Mouse (Mus musculus): ENCODE data around the gene Afmid.
"Not testable (repeated sequence)": the region's sequence is repeated elsewhere in the genome, so short reads cannot be mapped to it uniquely, and the experiment has no call there.

Afmid gene

DNA sequence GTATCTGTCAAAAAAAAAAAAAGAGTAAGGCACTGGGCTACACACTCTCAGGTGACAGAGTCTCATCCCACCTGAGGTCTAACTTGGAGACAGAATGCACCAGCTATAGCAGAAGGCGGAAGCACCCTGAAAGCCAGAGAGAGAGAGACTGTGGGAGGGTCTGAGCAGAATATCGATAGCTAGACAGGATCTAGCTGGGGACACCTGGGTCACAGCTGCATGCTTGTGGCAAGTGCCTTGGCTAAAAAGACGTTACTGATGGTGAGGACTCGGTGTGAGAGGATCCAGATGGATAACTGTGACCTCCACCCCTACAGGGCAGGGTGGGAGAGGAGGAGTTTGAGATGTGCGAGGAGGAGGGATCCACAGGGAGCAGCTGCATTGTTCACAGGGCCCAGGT lies 28.8 kb upstream of the Afmid start:
- no peak for DNase-seq

DNA sequence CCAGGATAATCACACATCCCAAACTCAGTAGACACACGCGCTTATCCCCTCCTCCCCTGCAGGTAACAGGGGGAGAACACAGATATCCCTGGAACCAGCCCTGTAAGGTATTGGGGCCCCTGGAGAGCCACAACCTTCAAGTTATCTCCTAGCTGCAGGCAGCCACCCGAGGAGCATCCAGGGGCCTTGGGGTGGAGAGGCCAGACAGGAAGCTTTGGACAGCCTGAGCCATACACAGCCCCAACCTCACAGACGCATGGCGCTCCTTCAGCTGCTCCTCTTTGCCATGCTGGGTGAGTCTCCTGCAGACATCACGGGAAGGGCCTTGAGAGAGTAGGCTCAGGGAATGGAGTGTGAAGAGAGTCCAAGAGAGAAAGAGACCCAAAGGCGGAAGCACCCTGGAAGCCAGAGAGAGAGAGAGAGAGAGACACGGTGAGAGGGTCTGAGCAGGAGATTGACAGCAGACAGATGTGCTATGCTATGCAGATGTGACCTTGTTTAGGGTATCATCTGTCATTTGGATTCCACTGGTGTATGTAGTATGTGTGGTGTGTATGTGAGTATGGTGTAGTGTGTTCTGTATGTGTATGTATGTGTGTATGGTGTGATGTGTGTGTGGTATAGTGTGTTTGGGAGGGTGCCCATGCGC lies 28.1 kb upstream of the Afmid start, which contains the start of gene 6030468B19Rik:
Gene 6030468B19Rik, plus strand, starts transcription at position 150 of the 649 bp plus-strand sequence.
- no peak for DNase-seq

DNA sequence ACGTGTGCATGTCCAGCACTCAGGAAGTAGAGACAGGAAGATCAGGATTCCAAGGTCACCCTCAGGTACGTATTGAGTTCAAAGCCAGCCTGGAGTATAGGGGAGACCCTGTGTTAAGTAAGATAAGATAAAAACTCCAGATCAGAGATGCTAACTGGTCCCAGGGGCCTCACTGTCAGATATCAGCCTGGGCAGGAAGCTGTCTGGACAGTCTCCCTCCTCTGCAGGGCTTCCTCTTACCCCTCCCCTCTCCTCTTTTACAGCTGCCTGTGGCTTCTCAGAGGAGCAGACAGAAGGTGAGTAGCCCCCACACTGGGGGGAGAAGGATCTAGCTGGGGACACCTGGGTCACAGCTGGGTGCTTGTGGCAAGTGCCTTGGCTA lies 27.6 kb upstream of the Afmid start:
- DNase-seq, result no peak

DNA sequence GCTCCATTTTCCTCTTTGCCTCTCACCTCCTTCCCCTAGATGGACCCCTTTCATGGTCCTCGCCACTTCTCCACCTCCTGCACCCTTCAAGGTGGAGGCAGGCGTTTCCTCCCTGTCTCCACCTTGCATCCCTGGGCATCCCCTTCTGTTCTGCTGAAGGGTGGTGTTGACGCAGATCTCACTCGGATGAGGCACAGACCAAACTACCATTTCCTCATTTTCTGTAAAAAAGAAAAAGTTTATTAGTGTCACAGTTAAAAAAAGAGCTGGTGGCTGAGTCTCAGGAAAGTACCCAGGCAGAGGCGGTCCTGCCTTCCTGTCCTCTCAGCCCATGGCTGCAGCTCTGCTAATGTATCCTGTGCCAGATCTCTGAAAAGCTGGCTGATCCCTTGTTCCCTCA lies 26.6 kb upstream of the Afmid start:
- no peak for DNase-seq

DNA sequence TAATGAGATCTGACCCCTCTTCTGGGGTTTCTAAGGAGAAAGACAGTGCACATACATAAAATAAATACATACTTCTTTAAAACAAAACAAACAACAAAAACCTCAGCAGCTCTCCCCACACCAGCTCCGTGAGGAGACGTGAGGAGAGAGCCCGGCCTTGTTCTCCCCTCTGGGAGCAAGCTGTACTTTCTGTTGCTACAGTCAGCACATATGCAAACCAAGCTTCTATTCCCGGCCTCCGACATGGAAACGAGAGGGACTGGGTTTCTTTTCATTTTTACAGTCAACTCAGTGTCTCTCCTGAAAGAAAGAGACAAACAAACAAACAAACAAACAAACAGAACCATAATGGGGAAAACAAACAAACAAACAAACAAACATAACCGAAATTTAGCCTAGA lies 25.7 kb upstream of the Afmid start:
- no peak for DNase-seq

DNA sequence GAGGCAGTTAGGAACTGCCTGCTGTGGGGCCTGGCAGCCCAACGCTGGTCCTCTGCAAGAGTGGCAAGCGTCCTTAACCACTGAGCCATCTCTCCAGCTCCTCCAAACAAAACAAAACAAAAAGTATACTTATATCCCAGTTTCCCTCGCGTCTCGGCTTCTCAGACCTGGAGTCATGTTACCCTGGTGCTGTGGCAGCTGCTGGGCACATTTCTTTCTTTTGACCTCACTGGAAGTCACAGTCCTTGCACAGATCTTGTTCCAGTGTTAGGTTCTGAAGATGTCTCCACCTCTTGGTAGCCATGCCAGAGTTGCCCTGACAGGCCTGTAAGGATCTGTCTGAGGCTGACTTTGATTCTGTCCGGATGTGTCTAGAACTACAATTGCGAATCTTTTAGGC lies 24.1 kb upstream of the Afmid start:
- no peak for DNase-seq

DNA sequence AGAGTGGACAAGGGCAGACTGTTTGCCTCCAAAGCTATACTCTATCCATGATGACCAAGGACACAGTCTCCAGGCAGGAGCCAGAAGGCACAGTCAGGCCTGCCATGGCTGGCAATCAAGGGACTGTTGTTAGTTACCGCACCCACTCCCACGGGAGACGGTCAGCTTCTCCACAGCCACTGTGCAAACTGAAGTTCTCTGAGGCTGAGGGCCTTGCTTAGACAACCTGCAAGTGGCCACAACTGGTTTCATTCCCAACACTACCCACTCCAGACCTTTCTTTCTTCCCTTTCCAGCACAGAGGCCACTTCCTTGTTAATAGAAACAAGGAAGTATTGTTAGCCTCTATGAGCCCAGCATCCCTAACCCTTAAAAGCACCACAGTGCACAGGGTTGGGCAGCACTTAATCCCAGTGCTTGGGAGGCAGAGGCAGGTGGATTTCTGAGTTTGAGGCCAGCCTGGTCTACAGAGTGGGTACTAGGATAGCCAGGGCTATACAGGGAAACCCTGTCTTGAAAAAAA lies 22.5 kb upstream of the Afmid start:
- no peak for DNase-seq

DNA sequence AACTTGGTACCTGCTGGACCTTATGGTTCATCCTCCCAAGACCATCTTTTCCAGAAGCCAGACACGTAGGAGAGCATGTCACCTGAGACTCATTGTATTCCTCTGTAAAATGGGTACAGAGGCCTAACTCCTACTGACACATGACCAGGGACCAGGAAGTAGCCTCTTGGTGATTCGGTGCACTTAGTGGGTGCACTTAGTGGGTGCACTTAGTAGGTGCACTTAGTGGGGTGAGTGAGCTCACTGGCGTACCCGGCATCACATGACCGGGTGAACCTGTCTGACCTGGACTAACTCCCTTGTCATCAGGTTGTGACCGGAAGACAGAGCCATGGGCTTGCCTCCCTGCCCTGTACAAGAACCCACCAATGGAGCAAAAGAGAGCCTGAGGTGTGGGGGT lies 18.9 kb upstream of the Afmid start:
- DNase-seq, result no peak

DNA sequence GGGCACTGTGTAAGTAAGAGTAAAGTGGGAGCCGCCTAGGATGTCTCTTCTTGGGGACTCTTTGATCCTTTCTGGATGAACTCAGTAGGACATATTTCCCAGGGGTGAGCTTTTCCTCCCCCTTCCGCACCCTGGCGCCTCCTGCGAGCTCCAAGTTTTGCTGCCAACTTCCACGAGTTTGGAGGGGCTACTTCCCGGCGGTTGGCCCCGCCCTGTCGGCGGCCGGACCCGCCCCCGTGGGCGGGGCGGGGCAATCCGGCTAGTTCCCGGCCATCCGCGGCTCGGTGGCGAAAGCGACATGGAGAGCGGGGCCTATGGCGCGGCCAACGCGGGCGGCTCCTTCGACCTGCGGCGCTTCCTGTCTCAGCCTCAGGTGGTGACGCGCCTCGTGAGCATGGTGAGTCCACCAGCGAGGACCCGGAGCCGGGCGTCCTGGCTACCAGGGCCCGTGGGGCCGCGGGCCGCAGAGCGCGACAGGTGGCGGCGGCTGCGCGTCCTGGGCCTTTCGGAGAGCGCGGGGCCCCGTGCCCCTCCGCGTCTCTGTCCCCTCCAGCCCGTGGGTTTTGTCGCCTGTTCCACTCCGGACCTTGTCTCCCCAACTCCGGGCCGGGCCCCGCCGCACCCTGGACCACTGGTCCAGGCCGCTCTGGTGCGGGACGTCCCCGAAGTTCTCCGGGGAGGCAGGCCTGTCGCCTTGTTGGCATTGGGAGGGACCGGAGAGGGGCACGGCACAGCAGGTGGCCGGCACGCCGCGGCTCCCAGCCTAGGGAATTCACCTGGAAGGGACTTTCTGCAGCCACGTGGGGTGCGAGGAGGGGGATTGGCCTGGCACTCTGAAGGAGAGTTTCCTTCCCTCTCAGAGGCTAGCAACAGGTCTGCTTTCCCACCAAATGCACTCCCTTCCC lies 16.1 kb upstream of the Afmid start, which contains the start of the genes Gm20708 and Syngr2:
Gene Gm20708, plus strand, starts transcription at position 262 of the 905 bp plus-strand sequence.
Gene Syngr2, plus strand, starts transcription at position 262 of the 905 bp plus-strand sequence.
- DNase-seq, result peak; percentile 58

DNA sequence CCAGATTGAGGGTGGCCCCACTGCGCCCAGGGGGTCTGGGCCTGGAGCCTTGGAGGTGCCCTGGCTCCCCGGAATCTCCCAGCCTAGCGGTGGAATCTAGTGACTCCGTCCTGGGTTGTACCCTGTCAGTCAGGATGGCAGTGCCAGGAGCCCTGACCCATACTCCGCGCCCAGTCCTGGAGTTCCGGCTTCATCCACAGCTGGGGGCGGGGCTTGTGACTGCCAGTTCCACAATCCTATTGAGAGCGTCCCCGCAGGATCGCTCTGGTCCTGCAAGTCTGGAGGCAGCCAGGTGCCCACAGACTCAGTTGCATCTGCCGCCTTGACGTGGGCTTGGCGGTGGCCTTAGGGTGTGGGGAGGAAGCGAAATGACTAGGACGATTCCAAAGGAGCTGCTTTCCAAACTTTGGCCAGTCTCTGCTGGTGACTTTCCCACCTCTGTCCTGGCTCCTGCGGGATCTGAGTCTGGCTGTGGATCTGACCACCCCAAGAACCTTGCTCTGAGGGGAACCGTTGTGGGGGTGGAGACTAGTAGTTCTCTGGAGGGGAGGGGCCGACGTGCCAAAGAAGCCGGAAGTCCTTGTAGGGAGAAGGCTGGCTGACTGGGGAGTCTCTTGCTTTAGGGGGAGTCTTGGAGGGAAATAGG lies 15.2 kb upstream of the Afmid start:
- DNase-seq, result peak; percentile 72

DNA sequence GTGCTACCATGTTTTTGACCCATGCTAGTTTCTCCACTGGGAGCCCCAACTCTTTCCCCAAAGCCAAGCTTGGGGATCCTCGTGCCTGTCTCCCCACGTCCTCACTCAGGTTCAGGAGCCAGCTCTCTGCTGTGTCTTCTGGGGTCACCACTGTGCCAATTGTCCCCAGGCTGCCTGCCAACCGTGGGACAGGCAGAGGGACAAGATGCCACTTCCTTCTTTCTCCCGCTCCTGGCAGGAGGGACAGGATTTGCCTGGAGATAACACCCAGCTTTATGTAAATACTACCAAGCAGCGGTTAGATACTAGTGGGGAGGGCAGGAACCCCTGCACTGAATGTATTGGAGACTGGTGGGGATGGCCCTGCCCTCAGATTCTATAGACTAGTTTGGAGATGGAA lies 11.9 kb upstream of the Afmid start:
- no peak for DNase-seq

DNA sequence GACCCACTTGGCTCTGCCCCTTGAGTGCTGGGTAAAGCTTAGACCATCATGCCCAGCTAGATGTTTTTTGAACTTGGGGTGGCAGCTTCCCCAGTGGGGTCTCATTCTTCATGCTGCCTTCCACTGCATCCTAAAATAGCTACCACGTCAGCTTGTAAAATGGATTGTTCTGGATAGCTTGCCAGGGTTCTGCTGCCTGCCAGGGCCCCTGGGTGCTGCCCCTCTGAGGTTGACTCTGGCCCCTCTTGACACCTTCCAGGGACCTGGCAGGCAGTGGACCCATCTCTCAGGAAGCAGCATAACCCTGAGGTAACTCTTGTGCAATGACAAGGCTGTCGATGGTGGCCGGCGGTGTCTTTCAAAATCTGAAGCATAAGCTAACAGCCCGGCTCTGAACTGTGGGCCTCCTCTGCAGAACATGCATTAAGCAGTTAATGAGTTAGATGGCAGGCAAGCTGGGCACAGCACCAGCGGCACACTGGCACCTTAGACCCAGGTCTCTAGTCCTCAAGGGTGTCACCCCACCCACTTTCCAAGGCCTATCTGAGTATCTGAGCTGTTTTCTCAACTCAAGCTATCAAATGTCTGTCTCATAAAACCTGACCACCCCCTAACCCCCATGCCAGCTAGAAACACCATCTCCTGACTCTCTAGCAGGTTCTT lies 10.9 kb upstream of the Afmid start:
- DNase-seq, result no peak

DNA sequence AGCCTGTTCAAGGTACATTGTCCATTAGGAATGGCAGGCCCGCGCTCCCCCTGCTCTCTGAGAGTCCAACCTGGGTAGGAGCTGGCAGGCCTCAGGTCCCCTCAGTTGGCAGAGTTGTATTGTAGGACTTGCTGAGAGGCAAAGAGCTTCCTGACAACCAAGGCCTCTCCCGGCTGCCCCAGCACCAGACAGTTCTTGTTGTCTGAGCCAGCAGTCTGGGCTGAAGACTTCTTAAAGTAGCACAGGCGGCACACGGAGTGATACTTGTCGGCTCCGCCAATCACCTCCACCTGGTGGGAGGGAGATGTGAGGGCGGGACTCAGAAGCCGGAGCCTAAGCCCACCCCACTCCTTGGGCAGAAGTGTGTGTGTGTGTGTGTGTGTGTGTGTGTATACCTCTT lies 9.9 kb upstream of the Afmid start:
- DNase-seq, result not testable (repeated sequence)

DNA sequence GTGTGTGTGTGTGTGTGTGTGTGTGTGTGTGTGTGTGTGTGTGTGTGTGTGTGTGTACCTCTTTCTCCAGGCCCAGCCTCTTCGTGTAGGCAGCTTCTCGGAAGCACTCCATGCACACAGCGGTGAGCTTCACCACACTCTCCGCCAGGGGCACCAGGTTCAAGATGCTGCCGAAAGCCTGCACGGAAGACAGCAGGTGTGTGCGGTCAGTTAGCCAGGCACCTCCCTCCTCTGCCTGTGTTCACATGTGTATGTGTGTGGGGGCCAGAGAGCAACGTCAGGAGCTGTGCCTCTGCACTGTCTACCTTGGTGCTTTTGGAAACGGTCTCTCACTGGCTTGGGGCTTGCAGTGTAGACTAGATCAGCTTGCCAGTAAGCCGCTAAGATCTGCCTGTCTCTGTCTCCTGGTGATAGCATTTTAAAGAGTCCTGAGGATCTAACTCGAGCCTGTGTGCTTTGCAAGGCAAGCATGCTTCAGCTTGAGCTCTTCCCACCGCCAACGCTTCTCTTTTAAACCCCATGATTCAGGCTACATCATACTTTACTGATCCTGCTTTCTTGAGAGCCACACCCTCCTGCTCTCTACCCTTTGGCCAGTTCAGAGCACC lies 9.2 kb upstream of the Afmid start:
- no peak for DNase-seq

DNA sequence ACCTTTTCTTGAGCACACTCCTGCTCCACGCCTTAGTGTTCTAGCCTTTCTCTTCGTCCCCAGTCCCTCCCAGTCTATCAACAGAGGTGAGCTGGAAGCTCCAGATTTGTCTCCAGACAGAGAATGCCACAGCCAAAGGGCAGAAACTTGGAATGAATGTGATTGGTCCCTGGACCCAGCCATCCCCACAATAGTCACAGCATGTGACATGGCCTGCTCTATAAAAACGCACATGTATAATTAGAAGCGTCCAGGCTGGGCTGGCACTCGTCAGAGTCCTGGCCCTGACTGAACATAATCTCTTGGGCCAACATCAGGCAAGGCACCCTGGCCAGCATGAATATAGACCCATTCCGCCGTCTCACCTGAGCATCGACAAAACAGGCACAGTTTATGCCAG lies 6.6 kb upstream of the Afmid start:
- DNase-seq, result no peak

DNA sequence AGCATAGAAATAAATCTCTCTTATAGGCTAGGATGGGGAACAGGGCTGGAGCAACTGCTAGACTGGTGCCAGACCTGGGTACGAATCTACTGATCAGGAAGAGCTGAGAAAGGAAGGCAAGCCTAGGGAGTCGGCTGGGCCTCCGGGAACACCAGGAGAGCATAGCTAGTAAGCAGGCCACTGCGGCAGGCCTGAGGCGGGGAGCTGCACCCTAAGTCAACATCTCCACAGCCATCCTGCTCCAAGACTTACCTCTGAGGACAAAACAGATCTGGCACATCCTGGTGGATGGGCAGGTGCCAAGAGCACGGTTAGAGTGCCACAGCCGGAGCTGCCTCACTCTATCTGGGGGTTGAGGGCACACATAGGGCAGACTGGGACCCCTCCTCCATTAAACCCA lies 5.6 kb upstream of the Afmid start:
- DNase-seq, result no peak

DNA sequence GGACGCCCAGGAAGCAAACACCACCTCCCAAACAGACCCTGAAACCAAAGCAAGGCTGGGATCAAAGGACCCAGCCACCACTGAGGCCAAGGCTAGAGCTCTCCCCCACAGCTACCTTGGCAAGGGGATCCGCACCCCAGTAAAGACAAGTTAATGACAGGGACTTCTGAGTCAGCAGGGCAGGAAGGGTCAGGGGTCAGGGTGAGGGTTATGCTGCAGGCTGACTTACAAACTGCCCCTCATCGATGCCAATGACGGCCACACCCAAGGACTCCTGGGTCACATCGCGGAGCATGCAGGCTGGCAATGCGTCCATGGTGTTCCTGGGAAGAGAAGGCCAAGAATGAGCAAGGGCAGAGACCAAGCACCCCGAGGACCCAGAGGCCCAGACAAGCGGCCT lies 3.9 kb upstream of the Afmid start:
- DNase-seq, result no peak

DNA sequence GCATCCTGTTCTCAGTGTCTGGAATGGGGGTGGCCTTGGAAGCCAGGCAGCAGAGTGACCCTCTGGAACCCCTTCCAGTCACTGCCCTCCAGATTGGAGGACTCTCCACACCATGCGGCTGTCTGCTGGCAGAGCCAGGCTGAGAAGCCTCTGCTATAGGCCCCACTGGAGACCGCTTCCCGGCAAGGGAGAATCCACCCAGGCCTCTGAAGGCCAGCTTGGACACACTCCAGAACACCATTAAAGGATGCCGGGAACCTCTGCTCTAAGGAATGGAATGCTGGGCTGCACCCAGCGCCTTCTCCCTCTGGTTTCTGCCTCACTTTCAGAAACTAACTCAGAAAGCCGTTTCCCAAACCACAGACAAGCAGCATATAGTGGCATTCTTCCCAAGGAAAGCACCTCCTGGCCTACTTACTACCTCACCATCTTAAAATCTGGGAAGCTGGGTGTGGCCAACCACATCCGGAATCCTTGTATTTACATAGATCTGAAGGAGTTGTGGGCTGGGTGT lies 2.9 kb upstream of the Afmid start:
- no peak for DNase-seq

DNA sequence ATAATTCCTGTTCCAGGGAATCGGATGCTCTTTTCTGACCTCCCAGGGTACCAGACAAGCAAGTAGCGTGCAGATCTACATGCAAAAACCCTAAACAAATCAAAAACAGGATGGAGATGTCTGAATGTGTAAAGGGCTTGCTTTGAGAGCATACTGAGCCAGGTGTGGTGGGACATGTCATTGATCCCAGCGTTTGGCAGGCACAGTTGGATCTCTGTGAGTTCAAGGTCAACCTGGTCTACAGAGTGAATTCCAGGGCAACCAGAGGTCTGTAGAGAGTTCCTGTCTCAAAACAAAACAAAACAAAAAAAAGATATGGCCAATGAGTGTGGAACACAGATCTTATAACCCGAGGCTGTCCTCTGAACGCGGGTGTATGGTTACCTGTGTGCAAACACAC lies 2.3 kb upstream of the Afmid start:
- no peak for DNase-seq

DNA sequence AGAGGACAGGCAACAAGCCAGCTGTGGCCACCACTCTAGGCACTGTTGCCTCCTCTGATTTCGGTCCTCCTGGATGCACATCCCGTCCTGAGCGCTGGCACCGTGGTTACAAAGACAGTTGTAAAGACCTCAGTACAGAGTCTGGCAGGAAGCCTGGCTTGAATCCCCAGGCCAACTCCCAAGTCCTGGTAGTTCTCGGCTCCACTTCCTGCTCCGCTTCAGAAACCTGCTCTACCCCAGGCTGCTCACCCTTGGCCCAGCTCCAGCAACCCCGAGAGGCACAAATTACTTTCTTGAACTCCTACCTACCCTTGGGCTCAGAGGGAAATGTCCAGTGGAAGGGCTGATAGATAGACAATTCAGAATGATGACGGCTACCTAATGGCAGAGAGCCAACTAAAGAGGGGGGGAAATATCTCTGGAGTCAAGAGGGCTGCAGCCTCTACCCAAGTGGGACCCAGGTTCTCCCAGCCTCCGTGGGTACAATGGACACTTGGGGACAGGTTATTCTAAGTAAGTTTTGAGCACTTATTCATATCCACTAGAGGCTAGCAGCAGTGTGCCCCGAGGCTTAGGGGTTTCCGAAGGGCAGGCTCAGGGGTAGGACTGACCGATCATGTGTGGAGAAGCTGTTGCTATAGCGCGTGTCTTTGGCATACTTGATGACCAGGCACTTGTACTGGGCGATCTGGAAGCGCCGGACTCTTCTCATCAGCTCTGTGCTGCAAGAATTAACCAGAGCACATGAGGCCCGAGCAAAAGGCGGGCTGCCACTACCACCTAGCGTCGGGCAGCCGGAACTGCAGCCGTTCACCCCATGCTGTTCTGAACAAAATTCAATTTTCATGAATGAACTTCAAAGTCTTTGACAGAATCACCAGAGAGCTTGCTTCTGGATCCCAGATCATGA lies 1.4 kb upstream of the Afmid start:
- peak; percentile 83 for DNase-seq

DNA sequence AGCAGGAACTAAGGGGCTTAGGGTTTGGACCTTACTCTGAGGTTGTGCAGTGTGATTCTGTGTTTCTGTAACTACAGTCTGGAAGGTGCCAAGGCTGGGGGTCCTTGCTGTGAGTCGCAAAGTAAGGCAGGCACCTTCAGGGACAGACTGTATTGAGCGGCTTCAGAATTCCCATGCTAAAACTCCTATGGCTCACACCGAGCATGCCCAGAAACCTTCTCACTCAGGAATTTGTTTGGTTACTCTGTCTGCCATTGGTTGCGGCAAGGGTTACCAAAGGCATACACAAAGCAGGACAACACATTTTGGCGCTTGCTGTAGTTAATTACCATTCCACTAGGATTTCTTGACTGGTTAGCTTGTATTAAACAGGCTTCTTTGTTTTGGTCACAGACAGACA lies 440 bp downstream of the Afmid start:
- DNase-seq, result no peak

Measured in right cerebral cortex, postnatal 4 days (tissue).